Mouse (Mus musculus) thymus, postnatal 0 days (tissue): Measurements from ENCODE around the gene Pkd2. TPM values are rescaled to one million over a fixed set of nuclear protein-coding genes. Genes with fewer than 3 reads are reported as not detected.

ENCODE experiments used
- DNase-seq: peaks from one replicate; pipeline ENCODE4 v3.0.0-alpha.2; 2015; ENCODE audit warnings: low spot score
- polyA plus RNA-seq: library from polyadenylated mRNA; unstranded; fragments of >200 nt; fragmentation: Nextera tagmentation; extraction: Ambion mirVana; gene quantifications from 2 replicates; pipeline ENCODE4 v1.2.1, GENCODE M21; 2015

Gene Pkd2
- polyA plus RNA-seq, 1 experiment from 2014 or later, result 2.0 TPM

DNA sequence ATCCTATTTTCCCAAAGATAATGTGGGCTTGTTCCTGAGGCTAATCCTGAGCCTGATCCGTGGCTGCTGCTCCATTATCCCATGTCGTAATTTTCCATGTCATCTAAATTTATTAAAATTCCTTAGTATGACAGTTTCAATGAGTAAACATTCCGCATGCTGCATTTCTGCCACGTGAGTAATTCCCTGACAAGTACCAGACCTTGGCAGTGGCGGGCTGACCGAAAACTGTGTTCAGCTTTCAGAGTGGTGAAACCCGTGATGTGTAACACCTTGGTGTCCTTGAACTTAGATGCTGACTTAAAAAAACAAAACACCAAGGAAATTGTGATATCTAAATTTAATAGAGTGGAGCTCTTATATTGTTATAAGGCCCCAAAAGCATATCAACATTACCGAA is 6.0 kb downstream of the Pkd2 start:
- DNase-seq, result no peak

DNA sequence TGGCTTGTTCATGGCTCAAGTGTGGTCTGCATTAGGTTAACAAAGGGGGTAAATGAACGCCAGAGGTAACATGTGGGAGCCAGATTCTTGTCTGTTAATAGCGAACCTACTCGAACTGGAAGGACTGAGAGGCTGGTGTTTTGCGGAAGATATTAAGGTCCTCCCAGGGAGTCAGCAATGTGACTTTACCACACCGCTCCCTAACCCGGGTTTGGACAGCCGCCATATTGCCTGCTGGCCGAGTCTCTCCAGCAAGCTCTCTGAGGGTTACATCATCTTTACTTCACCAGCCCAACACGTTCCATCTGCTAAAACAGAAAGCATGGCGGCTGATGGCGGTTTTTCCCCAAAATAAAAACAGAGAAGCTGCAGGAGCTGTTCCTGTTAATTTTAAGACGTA is 6.5 kb downstream of the Pkd2 start:
- no peak for DNase-seq

GRCm38 (mm10) chr5:104466816-104467215 is 7.6 kb downstream of the Pkd2 start:
- DNase-seq, result no peak

DNA sequence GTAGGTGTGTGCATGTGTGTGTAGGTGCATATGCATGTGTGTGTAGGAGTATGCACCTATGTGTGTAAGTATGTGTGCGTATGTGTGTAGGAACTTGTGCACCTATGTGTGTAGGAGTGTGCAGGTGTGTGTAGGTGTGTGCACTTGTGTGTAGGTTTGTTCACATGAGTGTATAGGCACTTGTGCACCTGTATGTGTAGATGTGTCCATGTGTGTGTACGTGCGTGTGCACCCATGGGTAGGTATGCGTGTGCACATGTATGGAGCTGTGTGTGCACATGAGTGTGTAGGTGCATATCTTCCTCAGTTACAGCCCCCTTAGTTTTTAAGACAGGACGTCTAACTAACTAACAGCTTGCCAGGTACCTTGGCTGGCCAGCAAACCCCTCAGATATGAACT is 9.3 kb downstream of the Pkd2 start:
- no peak for DNase-seq

DNA sequence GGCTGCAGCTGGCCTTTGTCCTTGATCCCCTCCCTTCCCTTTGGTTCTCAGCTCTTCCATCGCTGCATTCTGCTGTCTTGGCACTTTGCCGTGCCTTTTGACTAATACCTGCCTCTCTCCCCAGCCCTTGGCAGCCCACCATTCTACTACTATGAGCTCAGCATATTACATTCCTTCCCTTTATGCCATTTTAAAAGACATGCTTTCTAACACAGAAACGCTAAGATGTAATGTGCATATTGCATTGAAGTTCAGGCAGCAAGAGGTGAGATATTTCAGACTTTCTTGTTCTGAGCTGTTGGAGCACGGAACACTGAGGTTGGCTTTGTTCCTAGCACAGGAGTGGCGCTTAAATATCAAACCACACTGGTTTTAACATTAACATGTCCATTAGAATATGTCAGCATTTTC is 11.7 kb downstream of the Pkd2 start:
- no peak for DNase-seq

DNA sequence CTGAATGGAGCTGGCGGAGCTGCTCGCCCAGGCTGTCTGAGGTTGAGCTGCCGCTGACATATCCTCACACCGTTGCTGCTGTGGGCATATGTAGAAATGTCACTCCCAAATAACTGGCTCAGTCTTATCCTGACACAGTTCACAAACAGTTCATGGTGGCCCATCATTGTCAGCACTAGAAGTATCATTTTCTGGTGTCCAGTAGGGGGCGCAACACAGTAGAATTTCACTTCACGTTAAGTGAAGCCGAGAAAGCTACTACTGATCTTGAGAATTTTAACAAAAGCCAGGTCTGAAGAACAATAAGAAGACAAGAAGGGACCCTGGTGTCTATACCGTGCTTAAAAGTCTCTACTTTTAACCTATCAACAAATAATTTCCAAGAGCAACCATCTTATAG is 13.1 kb downstream of the Pkd2 start:
- no peak for DNase-seq

GRCm38 (mm10) chr5:104480367-104480766 is 21.1 kb downstream of the Pkd2 start:
- DNase-seq, result no peak

DNA sequence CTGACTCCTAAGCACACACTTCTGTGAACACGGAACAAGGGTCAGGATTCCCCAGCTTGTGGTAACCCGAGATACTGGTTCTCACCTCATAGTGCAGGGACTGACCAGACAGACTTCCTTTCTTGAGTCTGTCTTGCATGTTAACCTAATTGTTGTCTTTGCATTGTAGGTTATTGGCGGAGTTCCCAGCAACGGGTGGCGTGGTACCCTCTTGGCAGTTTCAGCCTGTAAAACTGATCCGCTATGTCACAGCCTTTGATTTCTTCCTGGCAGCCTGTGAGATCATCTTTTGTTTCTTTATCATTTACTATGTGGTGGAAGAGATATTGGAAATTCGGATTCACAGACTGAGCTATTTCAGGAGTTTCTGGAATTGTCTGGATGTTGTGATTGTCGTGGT is 23.6 kb downstream of the Pkd2 start:
- no peak for DNase-seq

DNA sequence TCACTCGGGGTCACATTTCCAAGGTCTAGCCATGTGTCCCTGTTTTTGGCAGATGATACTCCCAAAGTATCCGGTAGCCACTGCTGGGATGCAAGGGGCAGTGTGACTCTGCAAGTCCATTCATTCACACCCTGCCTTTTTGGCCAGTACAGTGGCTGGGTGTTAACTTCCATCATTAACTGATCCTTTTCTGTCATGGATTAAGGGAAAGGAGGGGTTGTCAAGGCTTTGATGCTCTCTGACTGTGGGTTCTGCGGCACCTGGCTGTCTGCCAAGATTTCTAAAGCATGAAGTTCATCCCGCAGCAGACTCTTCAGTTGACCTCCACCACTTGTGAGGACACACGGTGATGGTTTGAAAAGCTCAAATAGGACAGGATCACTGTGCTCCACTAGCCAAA is 32.3 kb downstream of the Pkd2 start:
- DNase-seq, result no peak

- no peak for DNase-seq
Measured at GRCm38 (mm10) chr5:104504883-104505282, 45.6 kb downstream of the Pkd2 start.

GRCm38 (mm10) chr5:104507829-104508194 is 48.6 kb downstream of the Pkd2 start:
- no peak for DNase-seq

- peak; percentile 81 for DNase-seq
Measured at GRCm38 (mm10) chr5:104508195-104508891, 49.1 kb downstream of the Pkd2 start, which contains the start of gene BC005561. Gene BC005561 (plus strand): TSS chr5:104508352.

GRCm38 (mm10) chr5:104511211-104511610 is 52.0 kb downstream of the Pkd2 start:
- DNase-seq, result no peak

DNA sequence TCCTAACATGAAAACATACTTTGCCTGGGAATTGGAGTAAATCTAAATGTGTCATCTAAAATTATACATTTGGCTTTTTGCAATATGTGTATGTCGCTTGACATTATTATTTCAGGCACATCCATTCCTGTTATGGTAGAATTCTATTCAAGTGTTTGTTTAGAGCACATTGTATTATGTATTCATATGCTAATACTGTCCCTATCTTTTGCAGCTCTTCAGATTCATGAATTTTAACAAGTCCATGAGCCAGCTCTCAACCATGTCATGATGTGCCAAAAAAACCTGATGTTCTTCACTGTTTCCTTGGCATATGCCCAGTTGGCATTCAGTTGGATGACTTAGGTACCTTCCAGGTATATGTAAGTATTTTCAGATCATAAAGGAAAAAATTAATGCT is 79.4 kb downstream of the Pkd2 start:
- DNase-seq, result no peak

- no peak for DNase-seq
Measured at GRCm38 (mm10) chr5:104539331-104539730, 80.1 kb downstream of the Pkd2 start.

Other genes with a start within 250 kb of the Pkd2 start
- gene Ibsp, start 160.3 kb upstream of the Pkd2 start, polyA plus RNA-seq, result 0.19 and 0.40 TPM in 2 replicates
- not detected in 2 replicates for gene Mepe, start 134.1 kb upstream of the Pkd2 start, polyA plus RNA-seq
- gene Spp1, start 24.3 kb upstream of the Pkd2 start, polyA plus RNA-seq, result 6.0 and 7.0 TPM in 2 replicates
- gene BC005561, start 48.9 kb downstream of the Pkd2 start, polyA plus RNA-seq, result 7.0 and 9.5 TPM in 2 replicates